Comparison of ENCODE assay signal across 13 mouse cellular contexts in the genomic region with DNA sequence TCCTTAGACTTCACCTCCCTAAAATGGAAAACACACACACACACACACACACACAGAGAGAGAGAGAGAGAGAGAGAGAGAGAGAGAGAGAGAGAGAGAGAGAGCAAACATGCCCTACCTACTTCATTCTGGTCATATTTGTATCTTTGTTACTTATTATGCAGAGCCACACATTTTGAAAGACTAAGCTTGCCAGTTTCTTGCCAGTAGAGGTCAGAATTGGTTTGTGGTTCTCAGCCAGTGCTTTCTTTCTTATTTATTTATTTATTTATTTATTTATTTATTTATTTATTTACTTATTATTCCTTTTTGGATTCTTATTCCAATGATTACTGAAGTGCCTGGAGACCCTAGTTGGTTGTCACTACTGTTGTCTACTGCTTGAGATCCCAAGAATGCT. TPM values are rescaled to one million over a fixed set of nuclear protein-coding genes. Genes with fewer than 3 reads are reported as not detected.
DNase-seq lines count a peak whose midpoint lies in the region; ATAC-seq and TF ChIP-seq lines count a peak whose summit lies in the region.
"Had no signal": no experiment of that assay in that cellular context is flagged by ENCODE, and none has a peak within 500 bp of the region (broad histone marks: within the 10 kb centered on the region; RNA-seq: fewer than 3 reads in every experiment).

No protein-coding gene starts in this region.

- intact Hi-C loops in gastrocnemius, adult 2 months (cut with DNase I): no loop called here
- intact Hi-C loops in gastrocnemius, postnatal 36 days (cut with DNase I): no loop called here

- no peak overlapping the region for H3K27ac ChIP-seq in gastrocnemius, adult 2 months
- H3K27ac ChIP-seq in layer of hippocampus, adult 2 months: no peak overlapping the region
- H3K27ac ChIP-seq: lung, embryonic 15.5 days; midbrain, embryonic 15.5 days had no signal

- peak; percentile 21; the same call in 1 of the 2 replicates for TF ChIP-seq CTCF in gastrocnemius, adult 2 months (IDR thresholded peaks at IDR 0.05)
- TF ChIP-seq CTCF in layer of hippocampus, adult 2 months (conservative IDR thresholded peaks at IDR 0.05): peak; percentile 67

- no peak for ATAC-seq in erythroid progenitor cell, adult 5-6 weeks (replicated peaks; ENCODE audit: low FRiP score, poor library complexity, severe bottlenecking)
- no peak for ATAC-seq in frontal cortex, adult (ENCODE audit: low TSS enrichment)
- ATAC-seq: midbrain, embryonic 15.5 days had no signal

- no peak for DNase-seq in gastrocnemius, adult 2 months
- DNase-seq in gastrocnemius, postnatal 36 days: no peak
- DNase-seq in layer of hippocampus, adult 2 months (ENCODE audit: low spot score in 2 of 2): no peak
- DNase-seq in layer of hippocampus, adult 9-10 months (ENCODE audit: low spot score): no peak
- DNase-seq in retina, postnatal 1 day: peak; percentile 15
- DNase-seq in retina, embryonic 14.5 days (ENCODE audit: low spot score): no peak
- DNase-seq: cerebellum, adult 2 months; layer of hippocampus, postnatal 36 days had no signal

- H3K4me3 ChIP-seq in gastrocnemius, adult 2 months: no peak overlapping the region
- no peak overlapping the region for H3K4me3 ChIP-seq in layer of hippocampus, adult 2 months
- H3K4me3 ChIP-seq: lung, embryonic 15.5 days; midbrain, embryonic 15.5 days had no signal

RNA-seq across cellular contexts. Expression of a gene that starts 12.9 kb away (rescaled TPM):
- total RNA-seq in gastrocnemius, adult 2 months (2021): not detected
- not detected for total RNA-seq in gastrocnemius, postnatal 36 days (2021)
- total RNA-seq in layer of hippocampus, adult 2 months (2021): not detected
- not detected in 2 replicates for total RNA-seq in erythroid progenitor cell, adult 5-6 weeks (2015; ENCODE audit: low replicate concordance)
- total RNA-seq in erythroid progenitor cell, adult 5-6 weeks (2017; ENCODE audit: low replicate concordance): not detected in 2 replicates
- total RNA-seq: gastrocnemius, postnatal 4 days; layer of hippocampus, postnatal 36 days had no signal

RNA-seq across cellular contexts. Expression of a gene that starts 25.2 kb away (rescaled TPM):
- 1 to 10 TPM; 3.2 to 3.3 TPM for total RNA-seq in gastrocnemius, adult 2 months (2021)
- 1 to 10 TPM; 2.5 to 3.3 TPM for total RNA-seq in gastrocnemius, postnatal 36 days (2021)
- total RNA-seq in layer of hippocampus, adult 2 months (2021): 10 to 100 TPM in 1 of 2 experiments, 1 to 10 TPM in 1; 9.9 to 10.3 TPM
- 18.4 and 19.8 TPM in 2 replicates for total RNA-seq in erythroid progenitor cell, adult 5-6 weeks (2015; ENCODE audit: low replicate concordance)
- total RNA-seq in erythroid progenitor cell, adult 5-6 weeks (2017; ENCODE audit: low replicate concordance): 17.2 and 20.3 TPM in 2 replicates

RNA-seq across cellular contexts. Expression of a gene that starts 37.6 kb away (rescaled TPM):
- total RNA-seq in gastrocnemius, adult 2 months (2021): under 1 TPM; 0.54 to 0.59 TPM
- total RNA-seq in gastrocnemius, postnatal 36 days (2021): under 1 TPM; 0.49 to 0.74 TPM
- total RNA-seq in layer of hippocampus, adult 2 months (2021): 1 to 10 TPM in 1 of 2 experiments, under 1 TPM in 1; 0.91 to 1.4 TPM
- not detected in 2 replicates for total RNA-seq in erythroid progenitor cell, adult 5-6 weeks (2015; ENCODE audit: low replicate concordance)
- not detected in 2 replicates for total RNA-seq in erythroid progenitor cell, adult 5-6 weeks (2017; ENCODE audit: low replicate concordance)
